In genomic region chr1:143803537-143803936, GRCm38 (mm10) we compare ENCODE assay signal across 8 mouse cellular contexts. TPM values are rescaled to one million over a fixed set of nuclear protein-coding genes. Genes with fewer than 3 reads are reported as not detected.
DNase-seq lines count a peak whose midpoint lies in the region; ATAC-seq and TF ChIP-seq lines count a peak whose summit lies in the region.

No protein-coding gene starts in this region.

- peak; percentile 7 to 11 for DNase-seq in cerebellum, adult 18-20 months
- no peak for DNase-seq in cerebellum, postnatal 36 days
- peak; percentile 96 for DNase-seq in lung, embryonic 14.5 days
- DNase-seq in lung, adult 18-20 months: no peak
- DNase-seq in embryo, embryonic 11 days: peak; percentile 87
- DNase-seq in midbrain, embryonic 14.5 days: peak; percentile 95
- DNase-seq in frontal cortex, postnatal 25 days (ENCODE audit: low spot score in 2 of 2): no peak

- no peak overlapping the region for H3K27ac ChIP-seq in lung, embryonic 14.5 days (ENCODE audit: low read depth)
- H3K27ac ChIP-seq in intestine, embryonic 15.5 days: no peak overlapping the region
- no peak overlapping the region for H3K27ac ChIP-seq in midbrain, embryonic 14.5 days (replicated peaks; ENCODE audit: low read depth, low read length)

- no peaks in the 10 kb centered on the region for H3K27me3 ChIP-seq in lung, embryonic 14.5 days (ENCODE audit: insufficient read depth, low read length)
- H3K27me3 ChIP-seq in intestine, embryonic 15.5 days (replicated peaks): no peaks in the 10 kb centered on the region
- H3K27me3 ChIP-seq in midbrain, embryonic 14.5 days (ENCODE audit: control insufficient read depth, insufficient read depth, low read length): no peaks in the 10 kb centered on the region

- 38% methylated on average over 4 of the region's 4 CpGs for WGBS in lung, embryonic 14.5 days
- WGBS in intestine, embryonic 15.5 days: 39% methylated on average over 4 of the region's 4 CpGs
- 31% methylated on average over 4 of the region's 4 CpGs for WGBS in midbrain, embryonic 14.5 days

- H3K4me2 ChIP-seq in lung, embryonic 14.5 days: no peak overlapping the region
- no peak overlapping the region for H3K4me2 ChIP-seq in intestine, embryonic 15.5 days (replicated peaks)
- H3K4me2 ChIP-seq in midbrain, embryonic 14.5 days (ENCODE audit: low read length): no peak overlapping the region

- H3K36me3 ChIP-seq in lung, embryonic 14.5 days (ENCODE audit: insufficient read depth): peaks cover 17% of the 10 kb centered on the region; the same call in 1 of the 2 replicates
- H3K36me3 ChIP-seq in intestine, embryonic 15.5 days: no peaks in the 10 kb centered on the region
- peaks cover 3% of the 10 kb centered on the region; the same call in 1 of the 2 replicates for H3K36me3 ChIP-seq in midbrain, embryonic 14.5 days (ENCODE audit: control insufficient read depth, insufficient read depth, low read length)

- H3K4me1 ChIP-seq in lung, embryonic 14.5 days (ENCODE audit: insufficient read depth): no peaks in the 10 kb centered on the region
- no peaks in the 10 kb centered on the region for H3K4me1 ChIP-seq in intestine, embryonic 15.5 days (replicated peaks)
- no peaks in the 10 kb centered on the region for H3K4me1 ChIP-seq in midbrain, embryonic 14.5 days (ENCODE audit: control insufficient read depth, insufficient read depth, low read length)

- TF ChIP-seq CTCF in lung, embryonic 14.5 days (IDR thresholded peaks at IDR 0.05; ENCODE audit: low read depth): peak; percentile 61

- peak; percentile 86 for ATAC-seq in lung, embryonic 14.5 days (ENCODE audit: insufficient read depth)
- peak; percentile 86 for ATAC-seq in intestine, embryonic 15.5 days
- peak; percentile 71; the same call in 1 of the 2 replicates for ATAC-seq in midbrain, embryonic 14.5 days (ENCODE audit: low FRiP score, low TSS enrichment)

- no peaks in the 10 kb centered on the region for H3K9me3 ChIP-seq in lung, embryonic 14.5 days (ENCODE audit: low read depth, low read length)
- H3K9me3 ChIP-seq in intestine, embryonic 15.5 days: no peaks in the 10 kb centered on the region
- H3K9me3 ChIP-seq in midbrain, embryonic 14.5 days (ENCODE audit: control insufficient read depth, low read length): peaks cover 3% of the 10 kb centered on the region; the same call in 1 of the 2 replicates

- H3K4me3 ChIP-seq in lung, embryonic 14.5 days (ENCODE audit: low read depth, low read length): no peak overlapping the region
- H3K4me3 ChIP-seq in intestine, embryonic 15.5 days (replicated peaks): no peak overlapping the region
- no peak overlapping the region for H3K4me3 ChIP-seq in midbrain, embryonic 14.5 days (replicated peaks; ENCODE audit: low read depth, low read length)

- H3K9ac ChIP-seq in lung, embryonic 14.5 days: no peak overlapping the region
- no peak overlapping the region for H3K9ac ChIP-seq in intestine, embryonic 15.5 days
- no peak overlapping the region for H3K9ac ChIP-seq in midbrain, embryonic 14.5 days (replicated peaks; ENCODE audit: low read length)

RNA-seq across cellular contexts. Expression of gene Uchl5, which starts 26.5 kb away (rescaled TPM):
- 74.0 and 77.6 TPM in 2 replicates for polyA plus RNA-seq in lung, embryonic 14.5 days (2014; fragmentation: Nextera tagmentation; extraction: Ambion mirVana)
- 102 and 107 TPM in 2 replicates for polyA plus RNA-seq in intestine, embryonic 15.5 days (2015; fragmentation: Nextera tagmentation; extraction: Ambion mirVana)
- polyA plus RNA-seq in midbrain, embryonic 14.5 days (2014; fragmentation: Nextera tagmentation; extraction: Ambion mirVana): 51.3 and 52.4 TPM in 2 replicates

RNA-seq across cellular contexts. Expression of gene Trove2, which starts 26.7 kb away (rescaled TPM):
- polyA plus RNA-seq in lung, embryonic 14.5 days (2014; fragmentation: Nextera tagmentation; extraction: Ambion mirVana): 20.1 and 21.2 TPM in 2 replicates
- 10.1 and 12.4 TPM in 2 replicates for polyA plus RNA-seq in intestine, embryonic 15.5 days (2015; fragmentation: Nextera tagmentation; extraction: Ambion mirVana)
- 28.8 and 45.9 TPM in 2 replicates for polyA plus RNA-seq in midbrain, embryonic 14.5 days (2014; fragmentation: Nextera tagmentation; extraction: Ambion mirVana)

Comparison
In these comparisons a context has a peak if more than half of its experiments do, and no peak if none do; other contexts are left out.
1. DNase-seq: peak in cerebellum, adult 18-20 months (2 of 2), lung, embryonic 14.5 days (single experiment), embryo, embryonic 11 days (single experiment) and midbrain, embryonic 14.5 days (single experiment); none in cerebellum, postnatal 36 days (0 of 2), lung, adult 18-20 months (0 of 2) and frontal cortex, postnatal 25 days (0 of 2).
2. Peak in every context shown above with its lines, with median percentiles within 50 percentile points of each other: ATAC-seq.